Mouse (Mus musculus) urinary bladder, postnatal 14 days (tissue): ENCODE results near the gene Lce3b.
A peak's percentile ranks its signal among the peaks of the same experiment; 100 is the strongest.

ENCODE experiments used
- DNase-seq: peaks from one replicate; pipeline ENCODE4 v3.0.0; 2021; ENCODE audit warnings: low spot score

Gene Lce3b

GRCm38 (mm10) chr3:92932679-92933078, at the start of gene Lce3b:
Gene Lce3b, plus strand, starts transcription at chr3:92932979.
- no peak for DNase-seq

- DNase-seq = peak; percentile 66
Observed at GRCm38 (mm10) chr3:92894063-92894462, 38.7 kb upstream of the Lce3b start.

DNA sequence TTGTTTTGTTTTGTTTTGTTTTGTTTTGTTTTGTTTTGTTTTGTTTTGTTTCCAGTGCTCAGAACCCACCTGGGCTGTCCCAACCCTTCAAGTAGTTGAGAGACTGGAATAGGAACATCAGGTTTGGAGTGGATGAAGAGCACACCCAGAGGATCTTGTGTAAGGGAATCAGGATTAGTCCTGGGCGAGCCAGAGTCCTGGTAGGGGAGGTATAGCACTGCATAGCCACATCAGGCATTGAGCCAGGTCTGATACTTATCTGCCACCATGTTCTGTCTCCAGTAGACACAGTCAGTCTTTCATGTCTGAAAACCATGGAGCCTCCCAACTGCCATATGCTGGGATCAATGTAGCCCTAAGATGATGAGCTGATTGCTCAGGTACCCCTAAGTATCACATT, 38.3 kb upstream of the Lce3b start:
- DNase-seq = peak; percentile 5

GRCm38 (mm10) chr3:92902992-92903391, 29.8 kb upstream of the Lce3b start:
- DNase-seq = peak; percentile 22

DNA sequence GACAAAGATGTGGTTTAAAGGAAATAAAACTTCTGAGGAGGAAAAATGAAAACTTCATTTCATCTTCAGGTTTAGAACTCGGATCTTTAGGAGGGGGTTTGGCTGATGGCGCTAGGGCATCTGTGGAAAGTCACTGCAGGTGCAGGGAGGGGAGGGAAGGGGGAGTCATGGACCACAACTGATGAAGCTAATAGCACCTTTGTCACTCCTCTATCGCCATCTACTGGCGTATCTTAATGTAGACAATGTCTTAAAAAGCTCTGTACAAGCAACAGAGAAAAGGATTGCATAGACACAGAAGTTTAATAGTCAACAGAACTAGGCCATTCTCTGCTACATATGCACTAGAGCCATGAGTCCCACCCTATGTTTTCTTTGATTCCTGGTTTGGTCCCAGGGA, 29.1 kb upstream of the Lce3b start:
- DNase-seq = no peak

DNA sequence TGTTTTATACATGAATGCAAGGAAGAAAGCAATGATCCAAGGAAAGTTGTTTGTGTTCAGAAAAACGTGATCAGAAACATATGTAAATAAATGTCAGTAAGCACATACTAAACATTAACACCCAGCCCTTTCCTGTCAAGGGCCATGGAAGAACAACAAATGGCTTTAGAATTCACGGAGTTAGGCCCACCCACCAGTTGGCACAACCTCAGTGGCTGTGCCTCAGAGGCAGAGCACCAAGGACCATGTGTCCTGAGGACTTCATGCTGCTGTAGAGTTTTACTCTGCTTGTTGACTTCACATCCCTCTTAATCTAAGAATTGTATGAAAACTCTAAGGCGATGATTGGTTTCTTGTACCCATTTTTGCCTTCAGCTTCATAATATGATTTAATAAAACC, 27.6 kb upstream of the Lce3b start:
- no peak for DNase-seq

- DNase-seq = peak; percentile 16
Observed at GRCm38 (mm10) chr3:92907571-92907970, 25.2 kb upstream of the Lce3b start.

- peak; percentile 61 for DNase-seq
Observed at GRCm38 (mm10) chr3:92920364-92920763, 12.4 kb upstream of the Lce3b start.

- DNase-seq = no peak
Observed at GRCm38 (mm10) chr3:92926130-92926529, 6.6 kb upstream of the Lce3b start, which contains the start of gene Lce3a. Gene Lce3a, minus strand, starts transcription at chr3:92926230.

- no peak for DNase-seq
Observed at GRCm38 (mm10) chr3:92944186-92944585, 11.4 kb downstream of the Lce3b start, which contains the start of gene Lce3c. Gene Lce3c, plus strand, starts transcription at chr3:92944486.

GRCm38 (mm10) chr3:92957090-92957489, 24.3 kb downstream of the Lce3b start, which contains the start of gene Lce3d:
Gene Lce3d, plus strand, starts transcription at chr3:92957390.
- no peak for DNase-seq

- DNase-seq = no peak
Observed at GRCm38 (mm10) chr3:92966761-92967160, 34.0 kb downstream of the Lce3b start, which contains the start of gene Lce3e. Gene Lce3e, plus strand, starts transcription at chr3:92967061.

GRCm38 (mm10) chr3:92978484-92978883, 45.7 kb downstream of the Lce3b start:
- no peak for DNase-seq
